Mouse (Mus musculus) left cerebral cortex, adult 8-10 months (tissue): ENCODE results near the gene Gm21820. TPM values are rescaled to one million over a fixed set of nuclear protein-coding genes. Genes with fewer than 3 reads are reported as not detected.
"Not testable (repeated sequence)": the region's sequence is repeated elsewhere in the genome, so short reads cannot be mapped to it uniquely, and the experiment has no call there.

ENCODE experiments used
- DNase-seq, 2 experiments: peaks; one replicate each; pipeline ENCODE4 v3.0.0; 2022; ENCODE audit warnings: low spot score in 2 of 2
- total RNA-seq, 4 experiments: library from RNA; stranded (reverse); gene quantifications; 2 replicates each; pipeline ENCODE4 v1.2.4; 2022

The Gm21820 gene
- total RNA-seq: not detected

GRCm38 (mm10) chrY:5249341-5249740 is at the start of gene Gm21820:
Gm21820 (minus strand) TSS chrY:5249441.
- DNase-seq: not testable (repeated sequence)

Other genes starting within 250 kb of the Gm21820 start
- gene Gm20918, start 205.5 kb downstream of the Gm21820 start, total RNA-seq: not detected